Mouse (Mus musculus): ENCODE measurements around the gene Tada3. TPM values are rescaled to one million over a fixed set of nuclear protein-coding genes. Genes with fewer than 3 reads are reported as not detected.

Gene Tada3
- polyA plus RNA-seq, 1 experiment from 2014 or later: 72.2 TPM

GRCm38 (mm10) chr6:113329396-113329795 is 48.3 kb downstream of the Tada3 start:
- no peak for ATAC-seq (ENCODE audit: low FRiP score, low TSS enrichment)
- WGBS: 75% methylated on average over 1 of the region's 1 CpGs

GRCm38 (mm10) chr6:113326533-113327315 is 51.0 kb downstream of the Tada3 start, which contains the start of gene Ogg1:
Gene Ogg1 (plus strand): TSS chr6:113326972.
- peaks cover 38% of the 10 kb centered on the region for H3K36me3 ChIP-seq (ENCODE audit: control insufficient read depth, insufficient read depth, low read length)
- peak; percentile 99 for ATAC-seq (ENCODE audit: low FRiP score, low TSS enrichment)
- WGBS: under 1% methylated on average over 52 of the region's 52 CpGs

More at GRCm38 (mm10) chr6:113329396-113329795, 48.3 kb downstream of the Tada3 start:
- DNase-seq: no peak
- H3K4me1 ChIP-seq (ENCODE audit: control insufficient read depth, insufficient read depth, low read length): peaks cover 13% of the 10 kb centered on the region
- no peak overlapping the region for H3K9ac ChIP-seq (replicated peaks; ENCODE audit: low read length)
- H3K4me2 ChIP-seq (ENCODE audit: low read length): no peak overlapping the region
- peaks cover 33% of the 10 kb centered on the region for H3K36me3 ChIP-seq (ENCODE audit: control insufficient read depth, insufficient read depth, low read length)
- H3K4me3 ChIP-seq (replicated peaks; ENCODE audit: low read depth, low read length): no peak overlapping the region
- H3K9me3 ChIP-seq (ENCODE audit: control insufficient read depth, low read length): no peaks in the 10 kb centered on the region
- H3K27me3 ChIP-seq (ENCODE audit: control insufficient read depth, insufficient read depth, low read length): no peaks in the 10 kb centered on the region
- H3K27ac ChIP-seq (replicated peaks; ENCODE audit: low read depth, low read length): no peak overlapping the region

More at GRCm38 (mm10) chr6:113326533-113327315, 51.0 kb downstream of the Tada3 start, which contains the start of gene Ogg1:
- Histone ChIP-seq H3K4me1 (ENCODE audit: control insufficient read depth, insufficient read depth, low read length) (peaks cover 13% of the 10 kb centered on the region), H3K4me2 (ENCODE audit: low read length) (peak within 1 kb of the TSS; percentile 91), H3K27ac (replicated peaks; ENCODE audit: low read depth, low read length) (peak within 1 kb of the TSS; percentile 87), H3K9ac (replicated peaks; ENCODE audit: low read length) (peak within 1 kb of the TSS; percentile 70), H3K4me3 (replicated peaks; ENCODE audit: low read depth, low read length) (peak within 1 kb of the TSS; percentile 55), H3K27me3 (ENCODE audit: control insufficient read depth, insufficient read depth, low read length) (no peaks in the 10 kb centered on the region), H3K9me3 (ENCODE audit: control insufficient read depth, low read length) (no peaks in the 10 kb centered on the region)
- DNase-seq: peak; percentile 97

Small RNA genes lying within 50 kb of the gene (microRNA-seq; reads per million reads assigned to microRNA genes)
- gene Gm24387: not detected

Other genes with a start within 250 kb of the Tada3 start
- 21.7 and 31.3 TPM in 2 replicates for gene Lhfpl4, start 182.5 kb downstream of the Tada3 start, polyA plus RNA-seq (2014; fragmentation: Nextera tagmentation; extraction: Ambion mirVana)
- gene Mtmr14, start 140.0 kb downstream of the Tada3 start, polyA plus RNA-seq (2014; fragmentation: Nextera tagmentation; extraction: Ambion mirVana): 38.6 and 40.4 TPM in 2 replicates
- gene Cpne9, start 95.6 kb downstream of the Tada3 start, polyA plus RNA-seq (2014; fragmentation: Nextera tagmentation; extraction: Ambion mirVana): 4.7 and 5.5 TPM in 2 replicates
- gene Brpf1, start 70.7 kb downstream of the Tada3 start, polyA plus RNA-seq (2014; fragmentation: Nextera tagmentation; extraction: Ambion mirVana): 15.6 and 22.8 TPM in 2 replicates
- gene Ogg1, start 50.9 kb downstream of the Tada3 start, polyA plus RNA-seq (2014; fragmentation: Nextera tagmentation; extraction: Ambion mirVana): 9.2 and 9.8 TPM in 2 replicates
- 101 and 108 TPM in 2 replicates for gene Camk1, start 33.9 kb downstream of the Tada3 start, polyA plus RNA-seq (2014; fragmentation: Nextera tagmentation; extraction: Ambion mirVana)
- 234 and 394 TPM in 2 replicates for gene Arpc4, start 232 bp upstream of the Tada3 start, polyA plus RNA-seq (2014; fragmentation: Nextera tagmentation; extraction: Ambion mirVana)
- 7.3 and 7.8 TPM in 2 replicates for gene Ttll3, start 11.4 kb upstream of the Tada3 start, polyA plus RNA-seq (2014; fragmentation: Nextera tagmentation; extraction: Ambion mirVana)
- 20.7 and 24.6 TPM in 2 replicates for gene Rpusd3, start 41.5 kb upstream of the Tada3 start, polyA plus RNA-seq (2014; fragmentation: Nextera tagmentation; extraction: Ambion mirVana)
- not detected in 2 replicates for gene Cidec, start 57.9 kb upstream of the Tada3 start, polyA plus RNA-seq (2014; fragmentation: Nextera tagmentation; extraction: Ambion mirVana)
- gene Jagn1, start 64.7 kb upstream of the Tada3 start, polyA plus RNA-seq (2014; fragmentation: Nextera tagmentation; extraction: Ambion mirVana): 86.1 and 96.9 TPM in 2 replicates
- 0.09 TPM in 1 of 2 replicates, not detected in the other for gene Il17re, start 80.6 kb upstream of the Tada3 start, polyA plus RNA-seq (2014; fragmentation: Nextera tagmentation; extraction: Ambion mirVana)
- 0.77 and 0.93 TPM in 2 replicates for gene Il17rc, start 93.5 kb upstream of the Tada3 start, polyA plus RNA-seq (2014; fragmentation: Nextera tagmentation; extraction: Ambion mirVana)
- gene Creld1, start 105.4 kb upstream of the Tada3 start, polyA plus RNA-seq (2014; fragmentation: Nextera tagmentation; extraction: Ambion mirVana): 49.7 and 51.1 TPM in 2 replicates
- 8.2 and 10.6 TPM in 2 replicates for gene Prrt3, start 124.0 kb upstream of the Tada3 start, polyA plus RNA-seq (2014; fragmentation: Nextera tagmentation; extraction: Ambion mirVana)
- 91.9 and 100 TPM in 2 replicates for gene Emc3, start 153.8 kb upstream of the Tada3 start, polyA plus RNA-seq (2014; fragmentation: Nextera tagmentation; extraction: Ambion mirVana)
- gene Fancd2, start 153.8 kb upstream of the Tada3 start, polyA plus RNA-seq (2014; fragmentation: Nextera tagmentation; extraction: Ambion mirVana): 2.1 and 3.7 TPM in 2 replicates
- not detected in 2 replicates for gene Fancd2os, start 222.8 kb upstream of the Tada3 start, polyA plus RNA-seq (2014; fragmentation: Nextera tagmentation; extraction: Ambion mirVana)
- gene Brk1, start 226.9 kb upstream of the Tada3 start, polyA plus RNA-seq (2014; fragmentation: Nextera tagmentation; extraction: Ambion mirVana): 258 and 280 TPM in 2 replicates
- 74.8 and 85.2 TPM in 2 replicates for gene Vhl, start 246.1 kb upstream of the Tada3 start, polyA plus RNA-seq (2014; fragmentation: Nextera tagmentation; extraction: Ambion mirVana)